Mouse (Mus musculus): Measurements from ENCODE around the gene Syngap1. TPM values are rescaled to one million over a fixed set of nuclear protein-coding genes. Genes with fewer than 3 reads are reported as not detected.

The Syngap1 gene
- polyA plus RNA-seq, 1 experiment: 109 TPM

DNA sequence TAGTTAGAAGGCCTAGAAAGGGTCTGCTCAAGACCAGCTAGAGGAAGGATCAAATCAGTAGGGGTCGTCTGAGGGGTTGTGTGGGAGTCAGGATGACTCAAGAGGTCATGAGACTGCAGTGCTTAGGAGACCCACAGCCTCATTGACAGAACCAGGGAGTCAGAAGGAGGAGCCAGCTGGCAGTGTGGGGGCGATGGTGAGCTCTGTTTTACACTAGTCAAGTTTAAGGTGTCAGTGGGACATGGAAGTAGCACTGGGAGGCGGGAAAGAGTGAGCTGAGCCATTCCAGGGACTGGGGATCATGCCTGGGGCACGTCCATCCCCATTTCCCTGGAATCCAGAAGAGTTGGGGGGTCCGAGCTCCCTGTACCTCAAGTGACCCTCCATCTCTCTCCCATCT, 17.8 kb downstream of the Syngap1 start:
- H3K4me3 ChIP-seq (ENCODE audit: control insufficient read depth, low read depth, low read length): no peak overlapping the region
- no peaks in the 10 kb centered on the region; the same call in none of the 2 replicates for H3K36me3 ChIP-seq (ENCODE audit: control insufficient read depth, insufficient read depth, low read length)
- no peak for TF ChIP-seq CTCF (IDR thresholded peaks at IDR 0.05; ENCODE audit: control insufficient read depth, insufficient read depth, insufficient replicate concordance, low read depth, low read length)
- TF ChIP-seq POLR2A (IDR thresholded peaks at IDR 0.05; ENCODE audit: control insufficient read depth, low read depth, low read length): no peak
- no peaks in the 10 kb centered on the region for H3K27me3 ChIP-seq (ENCODE audit: control insufficient read depth, insufficient read depth, low read length)
- H3K27ac ChIP-seq (ENCODE audit: control insufficient read depth, insufficient read depth, low read depth, low read length): no peak overlapping the region
- H3K4me1 ChIP-seq (ENCODE audit: control insufficient read depth, insufficient read depth, low read length): no peaks in the 10 kb centered on the region; the same call in 1 of the 2 replicates

- TF ChIP-seq POLR2A (IDR thresholded peaks at IDR 0.05; ENCODE audit: control insufficient read depth, low read depth, low read length) (no peak), CTCF (IDR thresholded peaks at IDR 0.05; ENCODE audit: control insufficient read depth, insufficient read depth, insufficient replicate concordance, low read depth, low read length) (no peak)
- Histone ChIP-seq H3K4me1 (ENCODE audit: control insufficient read depth, insufficient read depth, low read length) (no peaks in the 10 kb centered on the region; the same call in 1 of the 2 replicates), H3K4me3 (ENCODE audit: control insufficient read depth, low read depth, low read length) (no peak overlapping the region), H3K27me3 (ENCODE audit: control insufficient read depth, insufficient read depth, low read length) (no peaks in the 10 kb centered on the region), H3K36me3 (ENCODE audit: control insufficient read depth, insufficient read depth, low read length) (no peaks in the 10 kb centered on the region; the same call in none of the 2 replicates), H3K27ac (ENCODE audit: control insufficient read depth, insufficient read depth, low read depth, low read length) (no peak overlapping the region)
Measured at GRCm38 (mm10) chr17:26959815-26960214, 18.8 kb downstream of the Syngap1 start.

DNA sequence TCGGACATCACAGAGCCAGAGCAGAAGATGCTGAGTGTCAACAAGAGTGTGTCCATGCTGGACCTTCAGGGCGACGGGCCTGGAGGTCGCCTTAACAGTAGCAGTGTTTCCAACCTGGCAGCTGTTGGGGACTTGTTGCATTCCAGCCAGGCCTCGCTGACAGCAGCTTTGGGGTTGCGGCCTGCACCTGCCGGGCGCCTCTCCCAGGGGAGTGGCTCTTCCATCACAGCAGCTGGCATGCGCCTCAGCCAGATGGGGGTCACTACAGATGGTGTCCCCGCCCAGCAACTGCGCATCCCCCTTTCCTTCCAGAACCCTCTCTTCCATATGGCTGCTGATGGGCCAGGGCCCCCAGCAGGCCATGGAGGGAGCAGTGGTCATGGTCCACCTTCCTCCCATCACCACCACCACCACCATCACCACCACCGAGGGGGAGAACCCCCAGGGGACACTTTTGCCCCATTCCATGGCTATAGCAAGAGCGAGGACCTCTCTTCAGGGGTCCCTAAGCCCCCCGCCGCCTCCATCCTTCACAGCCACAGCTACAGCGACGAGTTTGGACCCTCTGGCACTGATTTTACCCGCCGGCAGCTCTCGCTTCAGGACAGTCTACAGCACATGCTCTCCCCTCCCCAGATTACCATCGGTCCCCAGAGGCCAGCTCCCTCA, 20.7 kb downstream of the Syngap1 start:
- no peaks in the 10 kb centered on the region for H3K27me3 ChIP-seq (ENCODE audit: control insufficient read depth, insufficient read depth, low read length)
- no peaks in the 10 kb centered on the region for H3K4me1 ChIP-seq (ENCODE audit: control insufficient read depth, insufficient read depth, low read length)
- no peak for TF ChIP-seq POLR2A (IDR thresholded peaks at IDR 0.05; ENCODE audit: control insufficient read depth, low read depth, low read length)
- no peak for TF ChIP-seq CTCF (IDR thresholded peaks at IDR 0.05; ENCODE audit: control insufficient read depth, insufficient read depth, insufficient replicate concordance, low read depth, low read length)
- no peaks in the 10 kb centered on the region; the same call in none of the 2 replicates for H3K36me3 ChIP-seq (ENCODE audit: control insufficient read depth, insufficient read depth, low read length)
- H3K4me3 ChIP-seq (ENCODE audit: control insufficient read depth, low read depth, low read length): no peak overlapping the region
- no peak overlapping the region for H3K27ac ChIP-seq (ENCODE audit: control insufficient read depth, insufficient read depth, low read depth, low read length)

DNA sequence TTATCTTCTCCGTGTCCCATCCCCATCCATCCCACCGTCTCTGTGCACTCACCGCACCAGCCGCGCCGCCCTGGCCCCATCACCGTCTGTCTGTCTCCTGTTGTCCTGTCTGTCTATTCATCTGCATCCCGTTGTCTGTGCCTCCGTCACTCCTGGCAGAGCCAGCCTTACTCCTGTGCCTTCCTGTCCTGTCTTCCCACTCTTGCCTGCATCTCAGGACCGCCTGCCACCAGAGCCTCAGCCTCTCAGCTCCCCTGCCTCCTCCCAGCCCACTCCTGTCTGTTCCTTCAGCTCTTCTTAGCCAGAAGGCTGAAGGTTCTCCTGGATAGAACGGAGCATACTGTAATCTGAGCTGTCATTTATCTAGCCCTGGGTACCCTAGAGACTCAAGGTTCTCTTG, 25.9 kb downstream of the Syngap1 start:
- H3K4me1 ChIP-seq (ENCODE audit: control insufficient read depth, insufficient read depth, low read length): peaks cover 9% of the 10 kb centered on the region
- H3K27me3 ChIP-seq (ENCODE audit: control insufficient read depth, insufficient read depth, low read length): no peaks in the 10 kb centered on the region
- no peak overlapping the region for H3K4me3 ChIP-seq (ENCODE audit: control insufficient read depth, low read depth, low read length)
- no peaks in the 10 kb centered on the region; the same call in none of the 2 replicates for H3K36me3 ChIP-seq (ENCODE audit: control insufficient read depth, insufficient read depth, low read length)
- TF ChIP-seq POLR2A (IDR thresholded peaks at IDR 0.05; ENCODE audit: control insufficient read depth, low read depth, low read length) (no peak), CTCF (IDR thresholded peaks at IDR 0.05; ENCODE audit: control insufficient read depth, insufficient read depth, insufficient replicate concordance, low read depth, low read length) (no peak)
- no peak overlapping the region for H3K27ac ChIP-seq (ENCODE audit: control insufficient read depth, insufficient read depth, low read depth, low read length)

DNA sequence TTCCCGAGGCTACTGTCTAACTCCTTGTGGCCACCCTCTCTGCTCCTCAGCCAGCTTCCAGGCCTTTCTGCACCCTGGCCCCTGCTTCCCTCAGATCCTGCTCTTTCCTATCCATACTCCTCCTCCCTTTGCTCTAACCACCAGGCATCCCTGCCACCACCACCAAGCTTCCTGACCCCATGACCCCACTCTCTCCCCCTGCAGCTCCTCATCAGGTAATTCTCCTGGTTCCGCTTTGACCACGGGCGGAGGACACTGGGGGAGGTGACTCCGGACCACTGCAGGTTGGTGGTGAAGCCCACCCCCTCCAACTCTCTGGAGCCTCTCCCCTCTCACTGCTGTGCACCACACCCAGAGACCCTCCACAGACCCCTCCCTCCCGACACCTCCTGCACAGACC, 26.4 kb downstream of the Syngap1 start:
- H3K36me3 ChIP-seq (ENCODE audit: control insufficient read depth, insufficient read depth, low read length): no peaks in the 10 kb centered on the region; the same call in 1 of the 2 replicates
- H3K27ac ChIP-seq (ENCODE audit: control insufficient read depth, insufficient read depth, low read depth, low read length): no peak overlapping the region
- H3K4me3 ChIP-seq (ENCODE audit: control insufficient read depth, low read depth, low read length): no peak overlapping the region
- H3K4me1 ChIP-seq (ENCODE audit: control insufficient read depth, insufficient read depth, low read length): peaks cover 11% of the 10 kb centered on the region
- no peaks in the 10 kb centered on the region for H3K27me3 ChIP-seq (ENCODE audit: control insufficient read depth, insufficient read depth, low read length)
- TF ChIP-seq POLR2A (IDR thresholded peaks at IDR 0.05; ENCODE audit: control insufficient read depth, low read depth, low read length): no peak
- no peak for TF ChIP-seq CTCF (IDR thresholded peaks at IDR 0.05; ENCODE audit: control insufficient read depth, insufficient read depth, insufficient replicate concordance, low read depth, low read length)

- Histone ChIP-seq H3K27me3 (ENCODE audit: control insufficient read depth, insufficient read depth, low read length) (no peaks in the 10 kb centered on the region), H3K36me3 (ENCODE audit: control insufficient read depth, insufficient read depth, low read length) (no peaks in the 10 kb centered on the region; the same call in 1 of the 2 replicates), H3K4me1 (ENCODE audit: control insufficient read depth, insufficient read depth, low read length) (peaks cover 11% of the 10 kb centered on the region), H3K4me3 (ENCODE audit: control insufficient read depth, low read depth, low read length) (no peak overlapping the region), H3K27ac (ENCODE audit: control insufficient read depth, insufficient read depth, low read depth, low read length) (no peak overlapping the region)
- no peak for TF ChIP-seq POLR2A (IDR thresholded peaks at IDR 0.05; ENCODE audit: control insufficient read depth, low read depth, low read length)
- no peak for TF ChIP-seq CTCF (IDR thresholded peaks at IDR 0.05; ENCODE audit: control insufficient read depth, insufficient read depth, insufficient replicate concordance, low read depth, low read length)
Measured at GRCm38 (mm10) chr17:26968200-26968611, 27.2 kb downstream of the Syngap1 start.

- Histone ChIP-seq H3K27ac (ENCODE audit: control insufficient read depth, insufficient read depth, low read depth, low read length) (no peak overlapping the region), H3K4me1 (ENCODE audit: control insufficient read depth, insufficient read depth, low read length) (peaks cover 16% of the 10 kb centered on the region), H3K4me3 (ENCODE audit: control insufficient read depth, low read depth, low read length) (no peak overlapping the region), H3K27me3 (ENCODE audit: control insufficient read depth, insufficient read depth, low read length) (no peaks in the 10 kb centered on the region), H3K36me3 (ENCODE audit: control insufficient read depth, insufficient read depth, low read length) (peaks cover 1% of the 10 kb centered on the region; the same call in 1 of the 2 replicates)
- TF ChIP-seq CTCF (IDR thresholded peaks at IDR 0.05; ENCODE audit: control insufficient read depth, insufficient read depth, insufficient replicate concordance, low read depth, low read length) (no peak), POLR2A (IDR thresholded peaks at IDR 0.05; ENCODE audit: control insufficient read depth, low read depth, low read length) (no peak)
Measured at GRCm38 (mm10) chr17:26969257-26969656, 28.2 kb downstream of the Syngap1 start.

Measured in testis, adult 2 months (tissue).